Mouse (Mus musculus): ENCODE data around the gene Pxdn.

Gene Pxdn

DNA sequence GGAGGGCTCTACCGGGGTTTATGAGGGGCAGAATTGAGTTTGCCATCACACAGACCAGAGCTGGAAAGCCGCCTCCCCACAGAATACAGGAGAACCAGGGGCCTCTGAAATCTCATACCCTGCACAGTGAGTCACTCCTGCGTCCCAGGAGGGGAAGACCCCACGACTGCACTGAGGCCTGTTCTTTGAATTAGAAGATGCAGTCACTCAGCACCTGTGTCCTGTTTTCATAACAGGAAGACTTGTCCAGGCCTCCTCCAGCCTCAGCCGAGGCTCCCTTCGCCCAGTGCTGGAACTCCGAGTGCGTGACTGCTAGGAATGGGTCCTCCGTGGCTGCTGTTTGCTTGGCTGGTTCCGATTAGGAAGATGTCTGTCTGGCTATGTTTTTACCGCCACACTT lies 16.6 kb downstream of the Pxdn start:
- no peak for DNase-seq (ENCODE audit: low spot score)

DNA sequence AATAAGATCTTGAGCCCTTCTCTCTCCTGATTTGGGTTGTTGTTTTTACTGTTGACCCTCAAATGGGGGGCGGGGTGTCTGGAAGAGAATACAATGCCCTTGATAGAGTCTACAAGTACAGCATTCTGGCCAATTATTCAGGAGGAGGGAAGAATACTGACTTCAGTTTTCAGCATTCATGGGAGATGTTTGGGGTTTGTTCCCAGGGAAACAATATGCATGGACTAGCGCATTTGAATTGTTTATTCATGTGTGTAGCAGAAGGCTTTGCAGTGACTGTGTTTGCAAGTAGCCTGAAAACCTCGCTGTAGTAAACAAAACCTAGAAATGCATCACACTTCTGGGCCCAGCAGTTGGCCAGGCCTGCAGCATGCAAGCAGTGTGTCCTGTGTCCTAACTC lies 17.1 kb downstream of the Pxdn start:
- no peak for DNase-seq (ENCODE audit: low spot score)

DNA sequence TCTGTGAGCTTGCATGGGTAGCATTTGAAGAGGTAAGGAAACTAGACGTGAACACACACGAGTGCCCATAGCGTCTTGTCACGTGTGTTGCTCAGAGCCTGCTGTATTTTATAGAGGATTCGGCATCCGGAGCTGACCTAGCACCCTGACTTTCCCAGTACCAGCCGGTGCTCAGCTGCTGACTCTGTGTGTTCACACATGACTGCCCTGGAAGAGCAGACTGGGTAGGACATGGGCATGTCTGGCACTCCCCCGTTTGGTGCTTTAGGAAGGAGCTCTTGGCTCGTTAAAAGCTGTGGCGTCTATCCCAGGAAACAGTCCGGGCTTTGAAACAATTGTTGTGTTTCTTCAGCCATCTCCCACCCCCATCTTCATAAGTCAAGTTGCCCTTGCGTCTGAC lies 19.6 kb downstream of the Pxdn start:
- no peak for DNase-seq (ENCODE audit: low spot score)

DNA sequence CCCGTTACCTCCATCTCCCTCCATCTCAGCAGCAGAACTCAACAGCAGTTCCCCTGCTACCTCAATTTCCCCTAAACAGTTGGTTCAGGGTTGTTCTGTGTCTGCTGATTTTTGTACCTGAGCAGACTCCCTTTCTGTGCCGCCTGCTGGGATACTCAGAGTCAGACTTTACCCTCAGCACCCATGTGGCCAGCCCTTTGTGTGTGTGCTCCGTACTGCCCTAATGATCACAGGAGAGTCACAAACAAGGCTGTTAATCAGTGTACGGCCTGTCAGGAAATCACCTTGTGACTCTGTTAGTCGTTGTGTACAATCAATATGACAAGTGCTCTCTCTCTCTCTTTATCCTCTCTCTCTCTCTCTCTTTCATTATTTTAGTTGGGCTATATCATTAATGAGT lies 21.2 kb downstream of the Pxdn start:
- no peak for DNase-seq (ENCODE audit: low spot score)

DNA sequence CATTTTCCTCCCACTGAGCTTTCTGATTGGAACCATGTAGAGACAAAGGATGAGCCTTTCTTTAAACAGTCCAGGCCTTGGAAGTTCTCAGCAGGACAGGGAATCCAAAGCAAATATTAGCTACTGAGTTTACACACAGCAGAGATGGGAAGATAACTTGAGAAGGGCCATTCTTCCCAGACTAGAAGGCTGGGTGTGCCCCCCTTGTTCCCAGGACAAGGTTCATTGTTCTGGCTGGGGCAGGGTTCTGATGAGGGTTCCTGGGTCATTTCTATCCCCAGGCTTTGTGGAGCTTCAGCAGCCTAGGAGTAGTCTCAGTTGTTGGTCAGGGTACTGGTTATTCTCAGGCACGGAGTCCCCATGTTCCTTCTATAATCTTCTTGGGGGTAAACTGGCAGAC lies 23.6 kb downstream of the Pxdn start:
- no peak for DNase-seq (ENCODE audit: low spot score)

DNA sequence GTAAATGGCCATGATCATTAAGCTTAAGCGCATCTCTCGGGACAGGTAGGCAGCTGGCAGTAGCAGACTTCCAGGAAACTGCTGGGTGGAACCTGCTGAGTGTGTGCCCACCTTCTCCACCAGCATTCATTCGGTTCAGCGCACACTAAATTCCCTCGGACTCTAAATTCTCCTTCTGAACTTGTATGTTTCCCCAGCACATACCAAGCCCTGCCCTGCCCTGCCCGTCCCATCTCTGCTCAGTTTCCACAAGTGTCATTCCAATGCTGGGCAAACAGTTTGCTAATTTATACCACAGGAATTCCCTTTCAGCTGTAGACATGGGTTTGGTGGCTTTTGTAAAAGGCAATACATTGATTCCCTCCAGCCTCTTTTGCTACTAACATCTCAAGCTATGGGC lies 27.6 kb downstream of the Pxdn start:
- no peak for DNase-seq (ENCODE audit: low spot score)

DNA sequence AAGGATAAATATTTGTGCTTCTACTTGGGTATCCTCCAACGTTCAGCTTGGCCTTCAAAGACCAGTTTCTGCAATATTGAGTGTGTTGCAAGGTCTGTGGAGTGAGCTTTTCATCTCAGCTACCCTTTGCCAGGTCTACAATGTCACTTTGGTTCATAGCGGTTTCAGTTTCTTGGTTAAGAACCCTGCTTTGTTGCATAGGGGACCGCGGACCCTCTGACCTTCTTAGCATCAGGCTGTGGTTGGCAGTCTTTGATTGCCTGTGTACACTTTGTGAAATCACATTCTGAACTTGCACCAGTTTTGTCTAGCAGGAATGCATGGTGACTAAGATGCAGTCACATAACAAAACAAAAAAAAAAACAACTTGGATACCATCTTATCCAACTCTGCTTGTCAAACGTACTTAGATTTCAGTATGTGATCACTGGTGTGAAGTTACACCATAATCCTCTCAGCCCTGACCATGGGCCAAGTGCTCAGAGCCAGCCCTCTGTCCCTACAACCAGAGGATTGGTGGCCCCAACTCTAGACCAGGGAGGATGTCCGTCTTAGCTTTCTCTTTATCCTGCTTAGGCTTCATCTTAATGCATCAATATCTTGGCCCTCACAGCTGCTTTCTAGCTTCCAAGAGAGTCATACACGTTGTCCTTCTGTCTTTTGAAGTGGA lies 34.5 kb downstream of the Pxdn start:
- no peak for DNase-seq (ENCODE audit: low spot score)

DNA sequence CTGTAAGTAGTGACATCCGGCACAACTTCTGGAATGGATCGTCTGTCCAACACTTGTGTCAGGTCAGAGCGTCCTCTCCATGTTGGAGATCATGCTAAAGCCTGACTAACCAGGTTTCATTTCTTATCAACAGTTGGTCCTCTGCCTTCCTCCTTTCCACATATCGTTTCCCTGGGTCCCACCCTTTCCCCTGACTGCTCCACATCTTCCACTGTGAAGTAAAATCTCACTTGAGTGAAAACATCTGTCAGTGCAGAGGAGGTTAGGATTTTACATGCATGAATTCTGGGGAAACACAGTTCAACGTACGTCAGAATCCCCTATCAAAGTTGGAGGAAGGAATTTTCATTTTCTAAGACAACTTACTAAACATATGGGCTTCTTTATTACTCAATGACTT lies 35.1 kb downstream of the Pxdn start:
- no peak for DNase-seq (ENCODE audit: low spot score)

DNA sequence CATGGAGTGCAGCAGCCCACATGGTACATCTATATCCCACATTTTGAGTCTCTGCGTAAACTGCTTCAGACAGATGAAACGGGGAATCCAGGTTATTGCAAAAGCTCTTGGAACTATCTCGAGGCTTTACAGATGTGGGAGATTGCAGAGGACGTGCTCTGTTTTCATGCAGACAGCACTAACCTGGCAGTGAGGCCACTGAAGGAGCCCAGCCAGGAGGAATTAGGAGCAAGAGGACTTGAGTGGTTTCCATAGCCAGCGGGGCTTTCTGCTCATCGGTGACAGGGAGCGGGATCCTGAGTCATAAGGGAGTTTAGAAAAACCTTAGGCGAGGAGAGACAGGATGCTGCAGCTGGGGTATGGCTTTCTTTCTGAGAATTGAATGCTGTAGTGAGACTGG lies 42.7 kb downstream of the Pxdn start:
- no peak for DNase-seq (ENCODE audit: low spot score)

DNA sequence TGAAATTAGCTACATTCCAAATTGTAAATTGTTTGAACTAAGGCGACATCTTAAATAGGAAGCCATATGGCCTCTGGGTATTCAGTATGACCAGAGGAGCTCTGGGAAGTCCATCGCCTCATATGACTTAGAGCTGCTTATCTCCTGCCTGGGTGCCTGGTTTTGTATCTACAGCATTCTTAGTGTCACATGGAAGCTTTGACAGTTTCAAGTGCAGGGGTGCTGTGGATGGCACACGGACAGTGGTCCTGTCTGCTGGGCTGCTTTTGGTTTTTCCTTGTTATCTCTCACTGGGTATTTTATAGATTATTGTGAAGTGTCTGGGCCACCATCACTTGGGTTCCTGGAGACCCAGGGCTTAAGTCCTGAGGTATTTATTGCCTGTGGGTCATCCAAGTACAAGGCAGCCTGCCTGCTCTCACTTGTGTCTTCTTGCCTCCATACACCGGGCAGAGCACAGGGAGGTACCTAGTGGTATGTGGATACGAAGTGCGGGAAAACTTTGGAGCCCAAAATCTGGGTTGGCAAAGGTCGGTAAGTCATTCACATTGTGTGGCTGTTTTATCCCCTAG lies 44.4 kb downstream of the Pxdn start:
- DNase-seq (ENCODE audit: low spot score) = no peak

DNA sequence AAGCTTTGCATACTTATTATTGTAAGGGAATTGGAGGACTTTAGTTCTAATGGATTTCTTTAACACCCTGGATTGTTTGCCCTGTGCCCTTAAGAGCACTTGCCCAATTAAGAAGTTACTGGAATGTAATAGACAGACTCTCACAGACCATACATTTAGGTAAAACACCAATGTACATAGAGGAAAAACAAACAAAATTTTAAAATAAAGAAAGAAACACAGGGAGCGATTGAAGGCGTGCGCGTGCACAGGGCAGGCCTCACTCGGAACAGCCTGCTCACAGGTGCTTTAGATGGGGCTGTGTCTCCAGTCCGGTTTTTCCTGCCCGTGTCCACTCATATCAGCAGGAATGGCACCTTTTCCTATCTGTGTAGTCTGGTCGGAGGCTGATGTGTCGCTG lies 45.8 kb downstream of the Pxdn start:
- no peak for DNase-seq (ENCODE audit: low spot score)

DNA sequence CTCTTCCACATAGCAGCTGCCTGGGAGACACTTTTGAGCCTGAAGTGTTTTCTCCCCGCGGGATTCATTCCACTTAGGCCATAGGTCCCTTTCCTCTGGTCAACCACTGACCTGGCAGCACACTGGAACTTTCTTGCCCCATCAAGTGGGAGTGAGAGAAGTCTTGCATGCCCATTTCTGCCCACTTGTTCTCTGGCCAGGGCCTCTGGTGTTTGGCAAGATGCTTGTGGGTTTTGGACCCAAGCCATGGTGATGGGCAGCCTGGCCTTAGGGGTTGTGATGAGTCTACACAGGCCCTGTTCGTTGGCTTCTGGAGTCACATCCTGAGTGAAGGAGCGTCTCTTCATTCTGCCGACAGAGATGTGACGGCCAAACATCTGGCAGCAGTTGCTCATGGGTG lies 47.7 kb downstream of the Pxdn start:
- DNase-seq (ENCODE audit: low spot score) = no peak

DNA sequence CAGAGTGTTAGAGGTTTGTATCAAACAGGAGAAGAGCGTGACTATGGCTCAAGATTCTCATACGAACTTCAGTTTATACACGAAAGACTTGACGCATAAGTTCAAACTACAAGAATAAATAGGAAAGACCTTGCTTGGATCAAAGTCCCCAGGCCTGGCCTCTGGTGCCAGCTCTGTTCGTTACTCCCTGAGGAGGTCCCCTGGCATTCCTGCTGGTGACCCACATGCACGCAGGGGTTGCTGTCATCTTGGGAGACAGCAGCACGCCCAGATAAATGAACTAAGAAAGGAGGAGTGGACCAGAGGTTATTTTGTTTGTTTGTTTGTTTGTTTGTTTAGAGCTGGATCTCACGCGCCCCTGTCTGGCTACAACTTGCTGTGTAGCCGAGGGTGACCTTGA lies 48.8 kb downstream of the Pxdn start:
- no peak for DNase-seq (ENCODE audit: low spot score)

DNA sequence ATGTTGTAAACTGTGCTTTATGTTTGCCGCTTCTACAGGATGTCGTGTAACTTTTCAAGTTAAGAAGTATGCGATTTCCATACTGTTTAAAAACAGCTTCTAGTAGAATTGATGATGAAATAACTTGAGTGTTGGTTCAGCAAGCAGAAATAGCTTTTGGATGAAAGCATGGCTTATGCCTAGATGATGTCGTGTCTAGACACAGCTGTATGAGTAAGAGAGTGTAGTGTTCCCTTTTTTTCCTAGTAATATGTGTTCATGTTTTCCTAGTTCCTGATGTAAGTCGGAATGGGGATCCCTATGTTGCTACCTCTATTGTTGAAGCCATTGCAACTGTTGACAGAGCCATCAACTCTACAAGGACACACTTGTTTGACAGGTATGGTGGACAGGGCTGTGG lies 61.5 kb downstream of the Pxdn start:
- DNase-seq (ENCODE audit: low spot score) = no peak

DNA sequence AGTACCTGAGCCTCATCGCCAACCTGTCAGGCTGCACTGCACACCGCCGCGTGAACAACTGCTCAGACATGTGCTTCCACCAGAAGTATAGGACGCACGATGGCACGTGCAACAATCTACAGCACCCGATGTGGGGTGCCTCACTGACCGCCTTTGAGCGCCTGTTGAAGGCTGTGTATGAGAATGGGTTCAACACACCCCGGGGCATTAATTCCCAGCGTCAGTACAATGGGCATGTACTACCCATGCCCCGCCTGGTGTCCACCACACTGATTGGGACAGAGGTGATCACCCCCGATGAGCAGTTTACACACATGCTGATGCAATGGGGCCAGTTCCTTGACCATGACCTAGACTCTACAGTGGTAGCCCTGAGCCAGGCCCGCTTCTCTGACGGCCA lies 64.5 kb downstream of the Pxdn start:
- no peak for DNase-seq (ENCODE audit: low spot score)

DNA sequence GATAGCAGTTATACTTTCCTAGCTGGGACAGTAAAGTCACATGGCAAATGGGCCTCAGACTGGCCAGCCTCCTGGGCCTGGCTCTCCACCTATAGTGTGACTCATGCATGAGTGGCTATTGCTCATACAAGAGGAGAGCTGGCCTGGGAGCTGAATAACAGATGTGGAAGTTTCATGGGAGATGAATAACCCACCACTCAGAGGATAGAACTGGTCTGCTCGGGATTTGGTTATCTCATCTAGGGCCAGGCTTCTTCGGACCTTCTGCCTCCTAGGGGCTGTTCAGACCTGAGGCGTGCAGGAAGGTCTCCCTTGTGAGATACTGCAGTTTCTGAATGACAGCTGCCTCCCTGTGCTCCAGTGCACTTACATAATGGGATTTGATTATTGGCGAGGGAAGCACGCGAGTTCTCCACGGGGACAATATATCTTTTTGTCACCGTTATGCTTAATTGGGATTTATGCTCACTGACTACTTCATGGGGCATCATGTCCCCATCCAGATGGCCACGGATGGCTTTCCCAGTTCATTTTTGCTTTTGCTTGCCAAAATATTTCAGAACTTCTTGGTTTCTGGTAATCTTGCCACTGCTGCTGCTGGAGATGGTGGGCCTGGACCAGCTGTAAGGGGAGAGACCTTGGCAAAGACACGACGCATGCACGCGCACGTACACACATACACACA lies 66.4 kb downstream of the Pxdn start:
- DNase-seq (ENCODE audit: low spot score) = no peak

DNA sequence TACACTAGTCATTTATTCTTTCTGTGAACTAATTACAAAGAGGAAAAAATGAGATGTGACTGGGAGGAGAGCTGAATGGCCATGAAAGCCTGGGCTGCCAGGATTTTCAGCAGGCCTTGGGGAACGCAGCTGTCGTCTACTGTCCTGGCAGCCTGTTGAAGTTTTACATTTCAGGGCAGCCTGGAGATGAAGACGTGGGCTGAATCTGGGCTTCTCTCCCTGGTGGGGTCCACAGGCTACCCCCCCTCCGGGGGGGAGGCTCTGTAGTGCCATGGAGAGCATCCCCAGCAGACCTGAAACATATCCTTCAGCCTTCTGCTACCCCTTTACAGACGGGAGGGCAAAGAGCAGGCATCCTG lies 66.9 kb downstream of the Pxdn start:
- no peak for DNase-seq (ENCODE audit: low spot score)

DNA sequence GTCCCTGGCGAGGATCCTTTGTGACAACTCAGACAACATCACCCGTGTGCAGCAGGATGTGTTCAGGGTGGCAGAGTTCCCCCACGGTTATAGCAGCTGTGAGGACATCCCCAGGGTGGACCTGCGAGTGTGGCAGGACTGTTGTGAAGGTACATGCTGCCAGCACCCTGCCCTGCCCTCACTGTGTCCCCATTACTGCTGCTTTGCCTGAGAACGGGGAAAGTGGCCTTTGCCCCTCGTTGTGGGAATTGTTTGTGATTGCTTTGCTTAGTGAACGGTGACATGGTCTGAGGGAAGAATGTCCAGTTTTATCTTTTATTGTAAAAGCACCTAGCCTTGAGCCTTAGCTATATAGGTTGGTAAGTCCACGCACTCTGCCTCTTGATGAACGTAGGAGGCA lies 69.2 kb downstream of the Pxdn start:
- no peak for DNase-seq (ENCODE audit: low spot score)

DNA sequence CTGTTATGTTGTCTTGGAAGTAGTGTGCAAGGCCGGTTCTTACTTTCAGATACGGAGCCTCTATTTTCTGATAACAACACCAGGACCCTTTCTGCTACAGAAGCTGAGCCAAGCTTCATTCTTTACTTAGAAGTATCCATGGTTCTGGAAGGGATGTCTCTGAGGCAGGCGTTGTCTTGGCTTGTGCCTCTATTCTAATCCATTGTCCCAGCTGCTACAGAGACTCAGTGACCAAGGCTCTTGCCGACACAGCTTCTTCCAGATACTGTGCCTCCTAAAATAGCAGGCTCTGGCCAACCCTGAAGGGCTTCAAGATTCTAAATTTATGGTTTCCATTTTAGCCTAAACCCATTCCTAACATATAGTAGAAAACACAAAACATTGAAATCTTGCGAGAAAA lies 71.3 kb downstream of the Pxdn start:
- DNase-seq (ENCODE audit: low spot score) = no peak

DNA sequence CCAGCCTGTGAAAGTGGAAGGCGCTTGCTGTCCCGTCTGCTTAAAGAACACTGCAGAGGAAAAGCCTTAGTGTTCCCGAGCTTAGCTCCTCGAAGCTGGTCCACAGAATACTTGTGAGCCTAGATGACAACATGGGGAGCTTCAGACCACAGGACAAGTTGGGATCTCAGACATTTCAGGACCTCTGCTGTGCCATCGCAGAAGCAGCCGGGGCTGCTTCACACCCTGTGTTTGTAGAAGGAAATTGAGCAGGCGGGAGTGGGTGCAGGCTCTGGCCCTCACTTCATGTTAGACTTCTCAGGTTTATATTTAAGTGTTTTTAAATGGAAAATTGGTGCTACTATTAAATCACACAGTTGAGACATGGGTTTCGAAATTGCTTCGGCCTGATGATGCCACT lies 78.1 kb downstream of the Pxdn start:
- DNase-seq (ENCODE audit: low spot score) = no peak

DNA sequence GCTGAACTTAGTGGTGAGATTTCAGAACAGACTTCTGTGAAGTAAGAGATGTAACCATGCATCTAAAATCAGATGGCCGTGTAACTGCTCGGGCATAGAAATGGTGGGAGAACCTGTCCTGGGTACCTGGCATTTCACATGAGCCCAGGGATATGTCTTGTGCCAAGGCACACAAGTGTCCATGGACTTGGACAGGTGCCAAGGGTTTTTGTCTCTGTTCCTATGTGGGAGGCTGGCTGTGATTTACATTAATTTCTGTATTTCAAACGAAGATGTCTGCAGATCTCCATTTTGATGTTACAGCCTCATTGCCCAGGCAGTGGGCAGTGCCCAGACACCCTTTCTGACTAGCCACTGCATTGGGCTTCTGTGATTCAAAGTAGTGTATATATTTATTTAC lies 79.7 kb downstream of the Pxdn start:
- no peak for DNase-seq (ENCODE audit: low spot score)

DNA sequence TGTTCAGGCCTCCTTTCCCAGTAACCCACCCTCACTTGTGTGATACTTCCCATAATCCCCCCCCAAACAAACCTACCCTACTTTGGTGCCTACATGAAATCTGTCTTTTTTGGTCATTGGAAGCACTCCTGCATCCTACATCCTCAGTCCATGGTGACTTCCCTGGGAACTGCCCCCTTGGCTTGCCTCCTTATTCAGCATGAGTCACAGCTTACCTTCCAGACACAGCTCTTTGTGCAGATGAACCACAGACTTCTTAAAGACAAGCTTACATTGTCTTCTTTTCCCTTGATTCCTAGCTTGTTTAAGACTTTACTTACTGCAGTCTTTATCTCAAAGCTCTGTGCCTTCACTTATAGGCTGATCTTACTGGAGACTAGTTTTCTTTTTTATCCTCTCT lies 83.0 kb downstream of the Pxdn start:
- no peak for DNase-seq (ENCODE audit: low spot score)

DNA sequence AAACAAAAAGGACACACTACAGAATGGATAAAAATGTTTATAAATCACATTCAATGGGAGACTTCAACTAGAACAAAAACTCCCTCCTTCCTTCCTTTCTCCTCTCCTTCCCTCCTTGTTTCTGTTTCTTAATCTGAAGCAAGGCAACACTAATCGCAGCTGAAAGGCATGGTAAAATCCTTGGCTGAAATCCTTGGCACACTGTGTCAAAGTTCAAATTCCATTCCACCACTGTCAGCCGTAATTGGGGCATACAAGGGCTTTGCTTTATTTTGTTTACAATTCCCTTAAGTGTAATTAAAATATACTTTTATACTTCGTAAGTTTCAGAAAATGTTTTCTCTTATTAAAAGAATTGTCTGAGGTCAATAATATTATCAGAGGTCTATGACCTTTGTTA lies 86.1 kb downstream of the Pxdn start:
- no peak for DNase-seq (ENCODE audit: low spot score)

DNA sequence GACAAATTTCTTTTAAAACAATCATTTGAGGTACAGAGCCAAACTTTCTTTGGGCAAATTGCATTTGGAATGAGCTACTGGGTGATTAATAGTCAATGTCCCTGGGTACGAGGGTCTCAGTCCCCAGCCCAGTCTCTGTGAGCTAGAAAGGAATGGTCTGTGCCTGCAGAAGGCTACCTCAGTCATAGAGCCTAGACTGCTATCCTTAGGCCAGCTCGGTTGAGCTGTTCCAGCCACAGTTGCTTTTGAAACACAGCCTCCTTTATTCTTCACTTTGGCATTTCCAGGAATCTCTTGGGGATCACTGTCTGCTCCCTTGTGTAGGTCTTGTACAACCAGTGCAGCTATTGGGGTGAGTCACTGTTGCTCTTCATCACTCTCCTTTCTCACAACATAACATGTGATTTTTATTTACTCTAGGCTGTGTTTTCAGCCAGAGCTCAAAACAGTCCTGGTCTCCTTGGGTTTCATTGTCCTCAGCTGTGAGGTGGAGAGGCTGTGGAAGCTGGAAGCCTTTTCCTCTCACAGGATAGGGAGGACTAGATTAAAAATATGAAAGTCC lies 86.9 kb downstream of the Pxdn start:
- DNase-seq (ENCODE audit: low spot score) = no peak

All from testis, postnatal 14 days (tissue).